Comparison of ENCODE assay signal across 26 mouse cellular contexts in genomic region chr2:91906141-91906540, GRCm38 (mm10). TPM values are rescaled to one million over a fixed set of nuclear protein-coding genes. Genes with fewer than 3 reads are reported as not detected.
DNase-seq lines count a peak whose midpoint lies in the region; TF ChIP-seq lines count a peak whose summit lies in the region.
"Had no signal": no experiment of that assay in that cellular context is flagged by ENCODE, and none has a peak within 500 bp of the region (broad histone marks: within the 10 kb centered on the region; RNA-seq: fewer than 3 reads in every experiment).

No protein-coding gene starts in this region.

- no peak for DNase-seq in layer of hippocampus, adult 2 months (ENCODE audit: low spot score in 2 of 2)
- no peak for DNase-seq in layer of hippocampus, postnatal 10 days (ENCODE audit: low spot score in 2 of 2)
- DNase-seq in NIH3T3 (ENCODE audit: low read depth): peak; percentile 58
- DNase-seq in adipocyte (ENCODE audit: low spot score): peak; percentile 84
- peak; percentile 96 for DNase-seq in fat pad, adult 2 months (ENCODE audit: extremely low read depth, low read depth, low spot score)
- DNase-seq in left cerebral cortex, postnatal 10 days (ENCODE audit: extremely low spot score in 1 of 2, low spot score in 2 of 2): no peak
- no peak for DNase-seq in cerebellum, postnatal 14 days
- DNase-seq: cerebellum, adult 9-10 months; gastrocnemius, postnatal 10 days; heart, adult 18-20 months; heart, postnatal 10 days; left cerebral cortex, postnatal 4 days; lung, adult 2 months; lung, postnatal 14 days; thymus, adult 18-20 months; thymus, postnatal 4 days had no signal

- intact Hi-C loops in left cerebral cortex, postnatal 10 days (cut with DNase I): no loop called here

- H3K27ac ChIP-seq in layer of hippocampus, adult 2 months: peak overlapping the region; percentile 53; the same call in 1 of the 2 replicates
- H3K27ac ChIP-seq: kidney, postnatal 0 days; liver, embryonic 12.5 days; midbrain, embryonic 12.5 days; stomach, embryonic 15.5 days had no signal

- no peak for TF ChIP-seq CTCF in layer of hippocampus, adult 2 months (conservative IDR thresholded peaks at IDR 0.05)

- no peak overlapping the region for H3K4me3 ChIP-seq in layer of hippocampus, adult 2 months
- H3K4me3 ChIP-seq: forebrain, embryonic 13.5 days; heart, embryonic 12.5 days; left cerebral cortex, adult 2 months; liver, embryonic 12.5 days; midbrain, embryonic 12.5 days; stomach, embryonic 15.5 days had no signal

RNA-seq across cellular contexts. Expression of gene Chrm4, which starts 20.9 kb away (rescaled TPM):
- total RNA-seq in layer of hippocampus, adult 2 months (2021): 10 to 100 TPM; 22.1 to 26.0 TPM
- 10 to 100 TPM; 20.0 to 21.3 TPM for total RNA-seq in layer of hippocampus, postnatal 10 days (2021)
- 10 to 100 TPM; 29.6 to 33.0 TPM for total RNA-seq in left cerebral cortex, postnatal 10 days (2021)
- total RNA-seq: heart, adult 18-20 months; monocyte, adult 5-6 weeks; neutrophil, adult 5-6 weeks had no signal

RNA-seq across cellular contexts. Expression of gene Mdk, which starts 26.0 kb away (rescaled TPM):
- total RNA-seq in layer of hippocampus, adult 2 months (2021): 10 to 100 TPM; 25.3 to 31.9 TPM
- 10 to 100 TPM; 44.3 to 49.4 TPM for total RNA-seq in layer of hippocampus, postnatal 10 days (2021)
- 10 to 100 TPM; 24.6 to 26.0 TPM for total RNA-seq in left cerebral cortex, postnatal 10 days (2021)
- total RNA-seq: common myeloid progenitor, adult 5-6 weeks; monocyte, adult 5-6 weeks had no signal

RNA-seq across cellular contexts. Expression of gene Gm9821, which starts 39.4 kb away (rescaled TPM):
- not detected for total RNA-seq in layer of hippocampus, adult 2 months (2021)
- total RNA-seq in layer of hippocampus, postnatal 10 days (2021): not detected
- not detected for total RNA-seq in left cerebral cortex, postnatal 10 days (2021)
- total RNA-seq: gastrocnemius, postnatal 10 days; heart, adult 18-20 months; heart, postnatal 10 days; left cerebral cortex, adult 2 months; left cerebral cortex, postnatal 4 days had no signal

Comparison
In these comparisons a context has a peak if more than half of its experiments do, and no peak if none do; other contexts are left out.
1. DNase-seq: peak in NIH3T3 (single experiment), adipocyte (single experiment) and fat pad, adult 2 months (single experiment); none in layer of hippocampus, adult 2 months (0 of 2), layer of hippocampus, postnatal 10 days (0 of 2), left cerebral cortex, postnatal 10 days (0 of 2) and cerebellum, postnatal 14 days (0 of 2).